Mouse (Mus musculus) embryonic facial prominence, embryonic 13.5 days (tissue): ENCODE data around the gene Lhfp. TPM values are rescaled to one million over a fixed set of nuclear protein-coding genes. Genes with fewer than 3 reads are reported as not detected.

Experiments
- ATAC-seq: fragments of 200-750 bp; cut with Nextera tagmentation; 2 replicates; pipeline ENCODE4 v1.8.0; 2017; ENCODE audit warnings: low read depth; ENCODE audit not compliant: insufficient number of reproducible peaks, insufficient read depth, low FRiP score, low TSS enrichment
- H3K27ac ChIP-seq: fragments of 300-500 bp; sonication (generic); 2 replicates; pipeline ENCODE4 v1.5.1; 2015; ENCODE audit warnings: moderate library complexity, mild to moderate bottlenecking, inconsistent platforms
- H3K27me3 ChIP-seq: fragments of 300-500 bp; sonication (generic); 2 replicates; pipeline ENCODE4 v1.6.1; 2015; ENCODE audit warnings: mild to moderate bottlenecking, inconsistent platforms
- H3K36me3 ChIP-seq: fragments of 300-500 bp; sonication (generic); 2 replicates; pipeline ENCODE4 v1.6.1; 2015; ENCODE audit warnings: mild to moderate bottlenecking, inconsistent platforms
- H3K4me1 ChIP-seq: fragments of 300-500 bp; sonication (generic); 2 replicates; pipeline ENCODE4 v1.6.1; 2015; ENCODE audit warnings: inconsistent platforms
- H3K4me2 ChIP-seq: fragments of 300-500 bp; sonication (generic); 2 replicates; pipeline ENCODE4 v1.6.1; 2015; ENCODE audit warnings: moderate library complexity, mild to moderate bottlenecking, inconsistent platforms
- H3K4me3 ChIP-seq: fragments of 300-500 bp; sonication (generic); 2 replicates; pipeline ENCODE4 v1.5.1; 2015; ENCODE audit warnings: mild to moderate bottlenecking, inconsistent platforms
- H3K9ac ChIP-seq: fragments of 300-500 bp; sonication (generic); 2 replicates; pipeline ENCODE4 v1.6.1; 2015; ENCODE audit warnings: mild to moderate bottlenecking, inconsistent platforms
- H3K9me3 ChIP-seq: fragments of 300-500 bp; sonication (generic); 2 replicates; pipeline ENCODE4 v1.6.1; 2016; ENCODE audit warnings: inconsistent platforms
- WGBS: fragments of 180-500 bp; shearing (Covaris S2); methylation state at CpG from one replicate; pipeline ENCODE4 v1.1.7; 2015; ENCODE audit warnings: mixed read lengths; 5-methylcytosine and 5-hydroxymethylcytosine counted together
- polyA plus RNA-seq: library from polyadenylated mRNA; unstranded; fragments of >200 nt; fragmentation: Nextera tagmentation; extraction: Ambion mirVana; gene quantifications from 2 replicates; pipeline ENCODE4 v1.2.1, GENCODE M21; 2015

The Lhfp gene
- polyA plus RNA-seq, 1 experiment from 2014 or later, result 44.7 TPM

DNA sequence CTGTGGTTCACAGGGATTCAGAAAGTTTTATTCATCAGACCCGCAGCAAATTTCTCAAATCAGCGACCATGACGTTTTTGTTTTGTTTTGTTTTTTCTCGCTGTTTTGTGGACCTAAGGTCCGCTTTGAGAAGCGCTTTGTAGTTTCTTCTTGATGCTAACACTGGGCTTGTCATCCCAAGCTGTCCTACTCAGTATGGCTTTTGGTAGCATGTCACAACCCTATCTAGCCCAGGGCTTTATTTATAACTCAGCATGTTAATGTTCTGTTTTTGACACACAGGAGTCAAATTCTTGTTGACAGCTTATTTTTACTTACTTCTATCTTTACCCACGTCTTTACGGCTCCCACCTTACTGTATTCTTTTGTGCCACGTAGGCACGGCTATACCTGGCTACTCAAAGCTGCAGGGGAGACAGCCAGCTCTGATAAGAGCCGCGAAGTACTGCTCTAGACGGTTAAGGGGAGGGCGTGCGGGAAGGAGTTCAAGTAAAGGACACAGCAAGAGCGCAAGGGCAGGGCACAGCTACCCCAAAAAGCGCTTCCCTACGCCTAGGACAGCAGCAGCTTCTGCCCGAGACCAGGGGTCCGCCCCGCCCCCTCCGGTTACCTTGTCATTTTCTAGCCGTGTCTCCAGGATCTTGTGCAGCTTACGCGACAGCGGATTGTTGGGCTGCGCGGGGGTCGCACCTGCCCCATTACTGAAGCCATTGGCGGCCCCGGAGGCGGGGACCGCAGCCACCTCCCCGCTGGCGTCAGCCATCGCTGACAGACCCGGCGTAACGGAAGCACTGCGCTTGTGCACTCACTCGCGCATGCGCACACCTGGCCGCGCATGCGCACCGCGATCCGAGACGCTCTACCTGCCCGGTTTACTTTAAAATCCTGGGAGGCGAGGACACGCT lies 24.6 kb upstream of the Lhfp start, which contains the start of gene Cog6:
Cog6 (minus strand) TSS at position 802 of the 905 bp plus-strand sequence.
- Histone ChIP-seq H3K27me3 (no peaks in the 10 kb centered on the region), H3K4me2 (peak within 1 kb of the TSS; percentile 77), H3K9me3 (no peaks in the 10 kb centered on the region), H3K4me1 (peaks cover 7% of the 10 kb centered on the region), H3K27ac (peak within 1 kb of the TSS; percentile 60), H3K36me3 (peaks cover 22% of the 10 kb centered on the region), H3K4me3 (peak within 1 kb of the TSS; percentile 75), H3K9ac (peak within 1 kb of the TSS; percentile 78)
- ATAC-seq, result peak; percentile 72; the same call in 1 of the 2 replicates
- 4% methylated on average over 53 of the region's 53 CpGs for WGBS

- Histone ChIP-seq H3K27me3 (peaks cover 6% of the 10 kb centered on the region), H3K9ac (no peak overlapping the region), H3K27ac (no peak overlapping the region), H3K4me2 (no peak overlapping the region), H3K4me1 (no peaks in the 10 kb centered on the region), H3K36me3 (no peaks in the 10 kb centered on the region), H3K9me3 (no peaks in the 10 kb centered on the region), H3K4me3 (no peak overlapping the region)
- WGBS, result 74% methylated on average over 4 of the region's 4 CpGs
- ATAC-seq, result no peak
Measured at GRCm38 (mm10) chr3:53027333-53027732, 14.0 kb upstream of the Lhfp start.

GRCm38 (mm10) chr3:53029046-53029445 lies 12.3 kb upstream of the Lhfp start:
- no peak overlapping the region for H3K4me2 ChIP-seq

GRCm38 (mm10) chr3:53031586-53031985 lies 9.7 kb upstream of the Lhfp start:
- ATAC-seq, result no peak
- H3K9ac ChIP-seq, result no peak overlapping the region
- H3K4me3 ChIP-seq, result no peak overlapping the region
- no peak overlapping the region for H3K27ac ChIP-seq
- no peaks in the 10 kb centered on the region for H3K36me3 ChIP-seq
- H3K4me2 ChIP-seq, result no peak overlapping the region
- WGBS, result 35% methylated on average over 6 of the region's 6 CpGs
- H3K27me3 ChIP-seq, result peaks cover 10% of the 10 kb centered on the region
- no peaks in the 10 kb centered on the region for H3K9me3 ChIP-seq
- H3K4me1 ChIP-seq, result peaks cover 7% of the 10 kb centered on the region; the same call in 1 of the 2 replicates

More at GRCm38 (mm10) chr3:53029046-53029445, 12.3 kb upstream of the Lhfp start:
- WGBS, result 21% methylated on average over 7 of the region's 7 CpGs
- peaks cover 2% of the 10 kb centered on the region; the same call in 1 of the 2 replicates for H3K4me1 ChIP-seq
- no peak overlapping the region for H3K9ac ChIP-seq
- no peaks in the 10 kb centered on the region for H3K36me3 ChIP-seq
- H3K27ac ChIP-seq, result no peak overlapping the region
- ATAC-seq, result no peak
- no peak overlapping the region for H3K4me3 ChIP-seq
- peaks cover 10% of the 10 kb centered on the region for H3K27me3 ChIP-seq
- H3K9me3 ChIP-seq, result no peaks in the 10 kb centered on the region

DNA sequence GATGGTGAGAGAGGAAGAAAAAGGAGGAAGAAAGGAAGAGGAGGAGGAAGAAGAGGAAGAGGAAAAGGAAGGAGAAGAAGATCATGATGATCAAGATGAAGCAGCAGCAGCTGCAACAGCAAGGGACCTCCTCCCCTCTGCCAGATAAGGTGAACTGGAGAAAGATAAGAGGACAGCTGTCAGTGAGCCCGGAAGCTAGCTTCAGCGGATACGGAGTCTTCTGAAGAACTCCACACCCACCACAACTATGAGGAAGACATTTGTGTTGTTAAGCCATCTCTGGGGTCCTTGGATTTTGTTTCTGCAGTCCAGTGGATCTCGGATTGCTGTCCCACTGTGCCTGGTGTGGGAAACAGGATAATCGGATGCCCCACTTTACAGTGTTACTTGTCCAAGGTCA lies 8.9 kb upstream of the Lhfp start:
- 57% methylated on average over 5 of the region's 5 CpGs for WGBS
- ATAC-seq, result no peak
- no peak overlapping the region for H3K4me2 ChIP-seq
- no peaks in the 10 kb centered on the region for H3K9me3 ChIP-seq
- H3K4me3 ChIP-seq, result no peak overlapping the region
- peaks cover 7% of the 10 kb centered on the region; the same call in 1 of the 2 replicates for H3K4me1 ChIP-seq
- H3K36me3 ChIP-seq, result no peaks in the 10 kb centered on the region
- H3K27ac ChIP-seq, result no peak overlapping the region
- H3K27me3 ChIP-seq, result peaks cover 10% of the 10 kb centered on the region
- no peak overlapping the region for H3K9ac ChIP-seq

GRCm38 (mm10) chr3:53033448-53033847 lies 7.9 kb upstream of the Lhfp start:
- Histone ChIP-seq H3K4me1 (peaks cover 7% of the 10 kb centered on the region; the same call in 1 of the 2 replicates), H3K27me3 (peaks cover 16% of the 10 kb centered on the region), H3K9me3 (no peaks in the 10 kb centered on the region), H3K36me3 (no peaks in the 10 kb centered on the region), H3K4me2 (no peak overlapping the region), H3K4me3 (no peak overlapping the region), H3K9ac (no peak overlapping the region), H3K27ac (no peak overlapping the region)
- WGBS, result 22% methylated on average over 3 of the region's 3 CpGs
- ATAC-seq, result no peak

- Histone ChIP-seq H3K9ac (no peak overlapping the region), H3K9me3 (no peaks in the 10 kb centered on the region), H3K4me2 (no peak overlapping the region), H3K4me1 (peaks cover 13% of the 10 kb centered on the region), H3K36me3 (no peaks in the 10 kb centered on the region), H3K4me3 (no peak overlapping the region), H3K27me3 (peaks cover 32% of the 10 kb centered on the region), H3K27ac (no peak overlapping the region)
- 44% methylated on average over 5 of the region's 5 CpGs for WGBS
- 0 out of 2 replicates have a peak, but pooled peaks have one; percentile 37 for ATAC-seq
Measured at GRCm38 (mm10) chr3:53036076-53036475, 5.3 kb upstream of the Lhfp start.

GRCm38 (mm10) chr3:53036941-53037340 lies 4.4 kb upstream of the Lhfp start:
- Histone ChIP-seq H3K27ac (no peak overlapping the region), H3K36me3 (no peaks in the 10 kb centered on the region), H3K4me1 (peaks cover 15% of the 10 kb centered on the region), H3K4me2 (no peak overlapping the region), H3K4me3 (no peak overlapping the region), H3K9ac (no peak overlapping the region), H3K27me3 (peaks cover 30% of the 10 kb centered on the region), H3K9me3 (no peaks in the 10 kb centered on the region)
- ATAC-seq, result no peak
- WGBS, result 85% methylated on average over 7 of the region's 7 CpGs

DNA sequence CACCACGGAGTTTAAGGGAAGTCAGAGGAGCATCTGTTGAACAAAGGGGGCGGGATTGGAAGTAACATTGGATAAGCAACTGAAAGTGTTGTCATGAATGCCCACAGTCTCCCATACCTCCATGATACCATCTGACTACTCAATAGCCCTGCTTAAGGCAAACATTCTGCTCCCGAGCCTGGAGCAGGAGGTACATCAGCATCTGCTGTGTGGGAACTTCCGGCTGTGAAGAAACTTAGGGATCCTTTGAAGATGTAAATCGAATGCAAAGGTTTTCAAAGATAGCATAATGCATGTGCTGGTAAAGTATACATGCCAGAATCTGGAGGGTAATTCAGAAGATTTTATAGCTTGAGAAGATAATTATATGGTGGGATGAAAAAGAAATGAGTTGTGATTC lies 2.4 kb upstream of the Lhfp start:
- Histone ChIP-seq H3K27me3 (peaks cover 32% of the 10 kb centered on the region), H3K4me2 (no peak overlapping the region), H3K4me1 (peaks cover 34% of the 10 kb centered on the region), H3K36me3 (no peaks in the 10 kb centered on the region), H3K9ac (no peak overlapping the region), H3K9me3 (no peaks in the 10 kb centered on the region), H3K4me3 (no peak overlapping the region), H3K27ac (no peak overlapping the region)
- 63% methylated on average over 5 of the region's 5 CpGs for WGBS
- ATAC-seq, result no peak

DNA sequence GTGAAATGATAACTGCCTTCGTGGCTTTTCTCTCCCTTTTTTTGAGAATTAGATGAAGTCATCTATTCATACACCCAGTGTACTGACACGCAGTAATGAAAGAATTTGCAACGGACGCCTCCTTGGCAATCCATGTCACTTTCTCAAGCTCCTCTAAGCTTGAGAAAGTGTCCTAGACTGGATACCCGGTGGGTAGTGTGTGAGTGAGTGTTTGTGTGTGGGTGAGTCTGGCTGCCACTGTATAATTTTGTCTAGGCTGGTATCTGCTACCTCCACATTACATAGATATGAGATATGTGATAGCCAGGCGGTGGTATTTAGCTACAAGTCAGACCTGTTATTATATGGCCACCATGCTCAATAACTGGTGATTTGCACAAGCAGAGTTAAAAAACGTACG lies 1.6 kb upstream of the Lhfp start:
- Histone ChIP-seq H3K9ac (no peak overlapping the region), H3K27me3 (peaks cover 32% of the 10 kb centered on the region), H3K27ac (no peak overlapping the region), H3K36me3 (no peaks in the 10 kb centered on the region), H3K9me3 (no peaks in the 10 kb centered on the region), H3K4me3 (no peak overlapping the region), H3K4me1 (peaks cover 40% of the 10 kb centered on the region), H3K4me2 (no peak overlapping the region)
- 72% methylated on average over 8 of the region's 8 CpGs for WGBS
- ATAC-seq, result no peak

- peak; percentile 23; the same call in 1 of the 2 replicates for ATAC-seq
- peak overlapping the region; percentile 83 for H3K9ac ChIP-seq
- peak overlapping the region; percentile 69 for H3K4me3 ChIP-seq
- WGBS, result 6% methylated on average over 17 of the region's 17 CpGs
- H3K9me3 ChIP-seq, result no peaks in the 10 kb centered on the region
- H3K4me1 ChIP-seq, result peaks cover 47% of the 10 kb centered on the region
- H3K36me3 ChIP-seq, result no peaks in the 10 kb centered on the region
- peak overlapping the region; percentile 88 for H3K4me2 ChIP-seq
- H3K27ac ChIP-seq, result peak overlapping the region; percentile 75; the same call in 1 of the 2 replicates
- H3K27me3 ChIP-seq, result peaks cover 32% of the 10 kb centered on the region
Measured at GRCm38 (mm10) chr3:53040593-53041410, 526 bp upstream of the Lhfp start.
